Mouse (Mus musculus) thymus, postnatal 36 days (tissue): ENCODE measurements around the gene Dnajc7.
"Not testable (repeated sequence)": the region's sequence is repeated elsewhere in the genome, so short reads cannot be mapped to it uniquely, and the experiment has no call there.

Source experiments
- DNase-seq, 2 experiments: peaks; one replicate each; pipeline ENCODE4 v3.0.0; 2022; ENCODE audit warnings: mixed read lengths in 2 of 2

The Dnajc7 gene

DNA sequence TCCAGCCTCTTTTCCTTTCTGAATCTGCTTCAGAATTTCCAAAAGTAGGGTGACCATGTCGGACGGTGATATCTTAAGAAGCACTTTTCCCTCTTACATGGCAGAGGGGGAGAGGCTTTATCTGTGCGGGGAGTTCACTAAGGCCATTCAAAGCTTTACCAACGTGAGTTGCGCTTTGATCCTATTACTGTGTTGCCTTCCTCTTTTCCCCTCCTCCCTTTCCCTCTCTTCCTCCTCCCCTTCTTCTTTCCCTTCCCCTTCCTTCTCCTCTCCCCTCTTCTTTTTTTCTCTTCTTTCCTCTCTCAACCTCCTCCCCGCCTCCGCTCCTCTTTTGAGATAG, 74.3 kb downstream of the Dnajc7 start:
- no peak for DNase-seq

DNA sequence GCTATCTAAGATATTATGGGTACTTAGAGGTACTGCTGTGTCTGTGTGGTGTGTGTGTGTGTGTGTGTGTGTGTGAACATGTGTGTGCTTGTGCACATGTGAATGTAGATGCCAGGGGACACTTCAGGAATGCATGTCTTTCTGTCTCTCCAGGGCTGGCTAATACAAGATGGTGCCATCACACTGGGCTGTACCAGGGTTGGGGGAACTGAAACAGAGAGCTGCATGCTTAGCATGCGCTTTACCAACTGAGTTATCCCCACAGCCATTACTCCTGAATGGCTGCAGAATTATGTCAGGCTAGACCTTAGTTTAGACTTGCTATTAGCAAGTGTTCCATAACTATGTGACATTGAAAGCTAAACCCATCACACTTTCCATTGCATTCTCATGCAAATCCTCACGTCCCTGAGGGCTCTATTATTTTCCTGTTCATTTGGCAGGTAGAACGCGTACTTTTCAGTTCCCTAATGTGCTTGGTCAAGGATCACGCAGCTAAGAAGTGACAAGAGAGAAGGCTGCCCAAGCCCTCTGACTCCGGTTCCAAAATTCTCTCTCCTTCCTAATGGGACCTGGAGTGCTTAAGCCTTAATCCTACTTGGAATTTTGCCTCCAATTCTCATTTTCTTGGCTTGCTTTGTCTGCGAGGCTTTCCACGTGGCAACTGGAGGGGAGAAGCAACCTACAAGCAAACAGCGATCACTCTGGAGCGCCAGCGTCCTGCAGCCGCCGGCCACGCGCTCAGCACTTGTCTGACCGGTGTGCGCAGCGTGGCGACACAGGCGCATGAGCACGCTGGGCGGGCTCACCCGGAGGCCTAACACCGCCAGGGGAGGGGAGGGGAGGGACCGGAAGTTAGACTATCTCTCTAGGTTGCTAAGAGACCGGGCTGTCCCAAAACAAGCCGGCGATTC, 74.9 kb downstream of the Dnajc7 start, which contains the start of gene Ttc25:
Gene Ttc25 (plus strand): TSS at position 776 of the 914 bp plus-strand sequence.
- DNase-seq: peak; percentile 73 to 74

DNA sequence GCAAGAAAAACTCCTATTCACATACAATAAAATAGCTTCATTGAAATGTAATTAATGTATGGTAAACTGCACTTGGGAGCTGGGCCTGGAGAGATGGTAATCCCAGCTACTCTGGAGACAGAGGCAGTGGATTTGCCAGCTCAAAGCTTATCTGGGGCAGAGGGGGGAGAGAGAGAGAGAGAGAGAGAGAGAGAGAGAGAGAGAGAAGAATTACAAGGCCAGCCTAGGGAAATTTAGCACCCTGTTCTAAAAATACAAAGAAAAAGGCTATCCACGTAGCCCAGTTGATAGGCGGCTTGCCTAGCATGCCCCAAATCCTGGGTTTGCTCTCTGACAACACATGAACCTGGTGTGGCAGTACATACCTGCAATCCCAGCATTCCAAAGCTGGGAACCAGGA, 78.4 kb downstream of the Dnajc7 start:
- no peak for DNase-seq

DNA sequence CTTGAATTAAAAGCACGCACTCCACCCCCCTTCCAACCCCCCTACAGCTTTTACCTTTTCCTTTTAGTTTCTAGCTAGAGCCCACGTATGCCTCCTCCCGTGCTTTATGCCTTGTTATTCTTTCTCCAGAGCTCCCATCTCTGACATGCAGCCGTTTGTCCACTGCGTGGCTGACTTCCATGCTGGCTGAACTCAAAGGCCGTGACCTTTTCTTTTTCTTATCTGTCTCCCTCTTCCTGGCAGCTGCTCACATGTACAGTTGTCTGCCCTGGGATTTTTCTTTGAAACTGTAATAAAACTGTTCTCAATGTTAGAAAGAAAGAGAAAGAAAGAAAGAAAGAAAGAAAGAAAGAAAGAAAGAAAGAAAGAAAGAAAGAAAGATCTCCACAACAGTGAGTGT, 79.0 kb downstream of the Dnajc7 start:
- no peak for DNase-seq

DNA sequence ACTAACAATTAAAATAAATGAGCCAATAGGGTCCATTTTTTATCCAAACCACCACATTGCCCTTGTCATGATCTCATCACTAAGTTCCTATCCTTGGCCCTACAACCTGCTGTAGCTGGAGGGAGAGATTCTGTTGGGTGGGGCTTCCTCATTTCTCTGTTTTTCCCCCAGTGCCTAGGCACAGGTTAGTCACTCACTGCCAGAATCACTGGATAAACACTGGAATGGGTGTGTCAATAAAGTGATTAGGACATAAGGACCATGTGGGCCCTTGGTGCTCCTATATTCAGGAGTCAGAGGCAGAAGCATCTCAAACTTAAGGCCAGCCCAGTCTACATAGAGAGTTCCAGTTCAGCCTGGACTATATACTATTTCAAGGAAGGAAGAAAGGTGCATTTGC, 83.5 kb downstream of the Dnajc7 start:
- DNase-seq: no peak

DNA sequence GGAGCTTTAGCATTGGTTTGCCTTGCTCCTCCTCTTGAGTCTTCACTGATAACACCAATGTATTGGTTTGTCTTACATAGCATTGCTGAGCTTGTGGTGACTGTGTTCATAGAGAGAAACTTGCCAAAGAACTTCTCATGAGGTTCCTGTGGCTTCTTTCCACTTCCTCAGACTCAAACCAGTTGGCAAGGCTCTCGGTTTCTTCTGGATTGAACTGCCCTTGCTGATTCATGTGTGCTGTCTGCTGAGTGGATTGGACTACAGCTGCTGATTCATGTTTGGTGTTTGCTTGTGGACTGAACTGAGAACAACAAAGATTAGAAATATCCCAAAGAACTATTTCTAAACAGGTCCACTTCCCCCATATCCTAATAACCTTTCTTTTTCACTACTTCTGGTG, 84.0 kb downstream of the Dnajc7 start:
- DNase-seq: no peak

DNA sequence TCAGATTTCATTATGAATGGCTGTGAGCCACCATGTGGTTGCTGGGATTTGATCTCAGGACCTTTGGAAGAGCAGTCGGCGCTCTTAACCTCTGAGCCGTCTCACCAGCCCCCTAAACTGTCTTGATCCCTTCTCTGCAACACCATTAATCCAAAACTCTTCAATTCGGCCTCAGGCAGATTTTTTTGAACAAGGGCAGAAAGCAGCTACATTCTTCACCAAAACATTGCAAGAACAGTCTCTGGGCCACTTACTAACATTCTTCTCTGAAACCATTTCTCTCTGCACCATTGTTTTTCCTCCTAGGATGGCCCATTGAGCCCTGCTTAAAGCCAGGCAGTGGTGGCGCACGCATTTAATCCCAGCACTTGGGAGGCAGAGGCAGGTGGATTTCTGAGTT, 85.1 kb downstream of the Dnajc7 start:
- not testable (repeated sequence) for DNase-seq

DNA sequence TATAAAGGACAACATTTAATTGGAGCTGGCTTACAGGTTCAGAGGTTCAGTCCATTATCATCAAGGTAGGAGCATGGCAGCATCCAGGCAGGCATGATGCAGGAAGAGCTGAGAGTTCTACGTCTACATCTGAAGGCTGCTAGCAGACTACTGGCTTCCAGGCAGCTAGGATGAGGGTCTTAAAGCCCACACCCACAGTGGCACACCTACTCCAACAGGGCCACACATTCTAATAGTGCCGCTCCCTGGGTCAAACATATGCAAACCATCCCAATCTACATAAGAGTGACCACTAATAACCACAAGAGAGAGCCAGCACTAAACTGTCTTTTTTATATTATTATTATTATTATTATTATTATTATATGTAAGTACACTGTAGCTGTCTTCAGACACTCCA, 85.6 kb downstream of the Dnajc7 start:
- DNase-seq: not testable (repeated sequence)

DNA sequence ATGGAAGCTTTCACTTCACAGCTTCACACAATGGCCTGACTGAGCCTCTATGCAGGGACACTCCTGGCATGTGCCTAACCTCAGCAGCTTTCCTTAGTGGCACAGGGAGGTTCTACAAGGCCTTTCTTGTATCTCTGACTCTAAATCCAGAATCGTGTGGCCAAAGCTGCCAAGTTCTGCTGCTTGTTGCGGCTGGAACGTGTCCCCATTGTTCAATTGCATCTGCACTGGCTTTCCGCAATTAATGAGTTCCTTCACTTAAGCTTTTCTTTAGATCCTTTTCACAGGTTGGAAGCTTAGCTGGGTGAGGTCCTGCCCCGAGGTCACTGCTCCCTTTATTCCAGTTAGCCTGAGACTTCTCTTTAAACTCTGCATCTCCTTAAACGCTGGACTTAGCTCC, 86.1 kb downstream of the Dnajc7 start:
- DNase-seq: no peak
